Mouse (Mus musculus): Measurements from ENCODE around the gene Acvr1. TPM values are rescaled to one million over a fixed set of nuclear protein-coding genes. Genes with fewer than 3 reads are reported as not detected.

Gene Acvr1
- polyA plus RNA-seq (2015; fragmentation: Nextera tagmentation; extraction: Ambion mirVana) = 6.1 and 9.0 TPM in 2 replicates

DNA sequence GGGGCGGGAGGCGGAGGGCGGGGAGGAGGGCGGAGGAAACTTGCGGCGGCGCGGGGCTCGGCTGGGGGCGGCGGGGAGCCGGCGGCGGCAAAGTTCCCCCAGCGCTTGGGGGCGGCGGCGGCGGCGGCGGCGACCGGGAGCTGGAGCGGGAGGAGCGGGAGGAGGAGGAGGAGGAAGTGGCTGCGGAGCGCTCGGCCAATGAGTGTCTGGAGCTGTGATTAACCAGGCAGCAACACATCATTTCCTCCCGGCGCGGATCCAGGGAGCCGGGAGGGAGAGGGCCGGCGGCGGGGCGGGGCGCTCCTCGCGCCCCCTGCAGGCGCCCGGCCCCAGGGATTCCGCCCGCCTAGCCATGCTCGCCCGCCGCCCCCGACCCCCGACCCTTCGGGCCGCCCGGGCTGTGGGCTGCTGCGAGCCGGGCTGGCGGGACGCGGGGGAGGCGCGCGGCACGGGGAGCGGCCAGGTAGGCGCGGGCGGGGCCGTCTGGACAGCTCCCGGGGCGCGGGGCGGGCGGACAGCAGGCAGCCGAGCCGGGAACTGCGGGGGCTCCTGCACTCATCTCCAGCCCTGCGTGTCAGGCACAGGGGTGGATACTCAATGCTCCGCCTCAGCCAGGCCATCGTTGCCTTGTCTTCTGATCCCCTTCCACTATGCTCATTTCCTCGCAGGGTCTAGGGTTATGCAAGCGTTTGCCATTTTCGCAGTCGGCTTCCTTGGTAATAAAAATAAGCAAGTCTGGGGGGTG is at the start of gene Acvr1, which contains the start of gene Upp2:
Gene Acvr1, minus strand, starts transcription at position 92 of the 745 bp plus-strand sequence.
Gene Upp2, plus strand, starts transcription at position 233 of the 745 bp plus-strand sequence.

DNA sequence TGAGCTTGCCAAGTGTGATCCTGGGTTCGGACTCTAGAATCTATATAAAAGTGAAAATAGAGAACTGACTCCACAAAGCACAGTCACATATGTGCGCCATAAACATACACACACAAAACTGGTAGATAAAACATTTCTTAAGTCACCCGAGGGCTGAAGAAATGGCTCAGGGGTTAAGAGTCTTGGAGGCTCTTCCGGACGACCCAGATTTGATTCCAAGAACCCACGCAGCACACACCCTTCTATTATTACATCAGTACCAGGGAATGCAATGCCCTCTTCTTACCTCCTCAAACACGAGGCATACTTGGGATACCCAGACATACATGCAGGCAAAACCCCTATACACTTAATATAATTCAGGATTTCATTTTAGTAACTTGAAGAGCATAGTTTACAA is 97.1 kb downstream of the Acvr1 start, which contains the start of gene Gm17409:
Gene Gm17409, plus strand, starts transcription at position 301 of the 400 bp plus-strand sequence.

DNA sequence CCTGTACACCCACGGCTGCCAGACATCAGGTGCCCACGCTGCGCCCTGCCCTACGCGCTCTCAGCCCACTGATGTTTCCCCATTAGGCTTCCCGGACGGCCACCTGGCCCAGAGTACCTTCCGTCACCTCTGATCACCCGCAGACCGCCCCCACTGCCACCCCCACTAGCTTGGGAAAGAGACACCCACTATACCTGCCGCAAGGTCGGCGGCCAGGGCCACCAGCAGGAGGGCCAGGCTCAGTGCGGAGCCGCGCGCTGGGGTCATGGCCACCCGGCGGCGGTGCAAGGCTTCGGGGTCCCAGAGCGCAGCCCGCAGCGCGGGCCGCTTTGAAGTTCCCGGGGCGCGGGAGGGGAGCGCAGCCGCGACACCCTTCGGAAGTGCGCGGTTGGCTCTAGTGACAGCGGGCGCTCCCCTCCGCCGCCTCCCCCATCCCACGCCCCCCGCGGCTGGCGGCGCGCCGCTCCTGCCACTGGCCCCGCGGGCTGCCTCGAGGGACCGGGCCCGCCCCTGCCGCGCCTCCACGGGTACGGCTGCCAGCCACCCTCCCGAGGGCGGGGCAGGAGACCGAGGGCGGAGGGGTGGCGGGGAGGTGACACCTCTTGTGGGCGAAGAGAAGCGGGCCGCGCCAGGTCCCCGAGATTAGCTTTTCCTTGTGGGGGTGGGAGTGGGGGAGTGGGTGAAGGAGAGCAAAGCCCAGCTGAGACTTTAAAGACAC is 209.4 kb downstream of the Acvr1 start, which contains the start of gene Acvr1c:
Gene Acvr1c, minus strand, starts transcription at position 482 of the 718 bp plus-strand sequence.

Other genes with a start within 250 kb of the Acvr1 start
- gene Acvr1c, start 209.3 kb downstream of the Acvr1 start, polyA plus RNA-seq (2015; fragmentation: Nextera tagmentation; extraction: Ambion mirVana) = 0.88 and 1.9 TPM in 2 replicates
- not detected in 2 replicates for gene Gm17409, start 97.0 kb downstream of the Acvr1 start, polyA plus RNA-seq (2015; fragmentation: Nextera tagmentation; extraction: Ambion mirVana)
- gene Upp2, start 141 bp upstream of the Acvr1 start, polyA plus RNA-seq (2015; fragmentation: Nextera tagmentation; extraction: Ambion mirVana) = 18.2 and 32.0 TPM in 2 replicates